Mouse (Mus musculus): ENCODE measurements around the gene 1700086D15Rik.
A peak's percentile ranks its signal among the peaks of the same experiment; 100 is the strongest.

1700086D15Rik gene

DNA sequence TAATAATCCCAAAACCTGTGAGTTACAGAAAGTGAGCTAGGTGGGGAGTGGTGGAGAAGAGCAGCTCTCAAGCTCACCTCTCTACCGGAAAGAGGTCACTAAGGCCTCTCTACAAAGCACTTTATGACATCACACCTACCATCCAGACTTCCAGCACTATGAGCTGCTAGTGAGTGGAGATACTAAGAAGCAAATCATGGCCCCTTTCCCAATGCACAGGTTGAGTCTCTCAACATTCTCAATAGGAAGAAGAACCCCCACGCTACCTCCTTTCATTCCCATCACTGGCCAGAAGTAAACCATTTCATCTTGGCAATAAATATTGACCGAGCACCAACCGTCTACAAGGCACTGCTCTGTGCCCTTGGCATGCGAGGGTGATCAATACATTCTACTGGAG, at the start of gene 1700086D15Rik:
Gene 1700086D15Rik, minus strand, starts transcription at position 101 of the 400 bp plus-strand sequence.
- DNase-seq: no peak

DNA sequence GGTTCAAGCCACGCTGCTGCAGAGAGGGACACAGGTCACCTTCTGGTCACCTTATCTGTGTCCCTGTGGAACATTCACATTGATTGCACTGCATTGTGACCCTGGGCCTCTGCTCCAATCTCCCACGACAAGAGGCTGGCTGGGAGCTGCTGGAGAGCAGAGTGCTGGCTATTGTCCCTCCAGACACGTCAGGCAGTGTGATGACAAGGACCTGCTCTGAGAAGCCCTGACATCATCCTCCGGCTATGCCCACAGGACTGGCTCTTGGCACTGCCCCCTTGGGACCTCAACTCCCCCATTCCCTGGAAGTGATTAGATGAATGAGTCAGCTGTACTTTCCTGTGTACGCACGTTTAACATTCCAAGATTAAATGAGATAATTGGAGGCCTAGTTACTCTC, 49.8 kb upstream of the 1700086D15Rik start:
- no peak for DNase-seq

GRCm38 (mm10) chr11:65205306-65205705, 45.6 kb upstream of the 1700086D15Rik start:
- DNase-seq: no peak

DNA sequence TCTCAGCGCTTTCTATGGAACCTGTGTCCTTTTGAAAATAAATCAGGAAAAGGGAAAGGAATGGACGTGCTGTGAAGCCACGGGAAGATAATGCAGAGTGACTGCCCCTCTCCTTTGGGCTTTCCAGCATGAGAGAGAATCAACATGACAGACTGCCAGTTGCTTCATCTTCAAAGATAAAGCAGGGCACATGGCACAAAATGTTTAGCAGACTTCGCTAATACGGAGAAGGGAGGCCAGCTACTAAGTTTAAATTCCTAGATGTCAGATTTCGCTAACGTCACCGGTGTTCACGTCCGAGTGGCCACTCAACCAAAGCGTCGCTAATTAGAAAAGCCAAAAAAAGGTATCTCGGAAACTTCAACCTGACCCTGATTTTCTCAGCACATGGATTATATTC, 45.0 kb upstream of the 1700086D15Rik start:
- DNase-seq: no peak

DNA sequence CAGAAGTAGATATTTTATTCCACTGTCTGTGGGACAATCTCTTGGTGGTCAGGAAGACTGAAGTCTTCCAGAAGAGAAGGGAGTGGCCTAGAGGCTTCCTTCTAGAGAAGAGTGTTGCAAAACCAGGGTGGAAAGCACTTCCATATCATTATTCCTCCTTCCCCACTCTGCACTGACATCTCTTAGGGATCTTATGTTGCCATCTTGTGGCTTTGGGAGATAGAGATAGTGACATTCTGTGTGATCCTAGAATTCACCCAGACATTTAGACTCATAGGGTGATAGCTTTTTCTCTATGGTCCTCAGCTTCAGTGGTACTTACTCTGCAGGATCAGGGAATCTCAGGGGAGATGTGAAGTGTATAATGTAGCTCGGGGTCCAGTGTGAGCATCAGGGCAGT, 43.3 kb upstream of the 1700086D15Rik start:
- DNase-seq: no peak

DNA sequence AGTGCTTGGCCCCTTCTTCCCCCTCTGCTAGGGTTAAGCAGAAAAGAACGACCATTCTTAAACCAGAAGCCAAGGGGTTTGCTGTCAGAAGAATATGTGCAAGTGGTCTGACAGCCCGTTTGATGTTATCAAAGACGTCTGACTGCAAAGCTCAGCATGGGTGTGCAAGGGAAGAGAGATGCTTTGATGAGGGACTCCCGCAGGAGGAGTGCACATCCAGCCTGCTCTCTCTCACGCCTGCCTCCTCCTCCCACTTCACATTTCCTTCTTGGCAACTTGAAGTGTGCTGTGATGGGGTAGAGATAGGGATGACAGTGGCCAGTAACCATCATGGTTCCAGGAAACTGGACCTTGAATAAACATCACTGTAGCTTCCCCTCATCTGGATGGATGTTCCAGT, 42.5 kb upstream of the 1700086D15Rik start:
- DNase-seq: no peak

GRCm38 (mm10) chr11:65198026-65198425, 38.3 kb upstream of the 1700086D15Rik start:
- no peak for DNase-seq

DNA sequence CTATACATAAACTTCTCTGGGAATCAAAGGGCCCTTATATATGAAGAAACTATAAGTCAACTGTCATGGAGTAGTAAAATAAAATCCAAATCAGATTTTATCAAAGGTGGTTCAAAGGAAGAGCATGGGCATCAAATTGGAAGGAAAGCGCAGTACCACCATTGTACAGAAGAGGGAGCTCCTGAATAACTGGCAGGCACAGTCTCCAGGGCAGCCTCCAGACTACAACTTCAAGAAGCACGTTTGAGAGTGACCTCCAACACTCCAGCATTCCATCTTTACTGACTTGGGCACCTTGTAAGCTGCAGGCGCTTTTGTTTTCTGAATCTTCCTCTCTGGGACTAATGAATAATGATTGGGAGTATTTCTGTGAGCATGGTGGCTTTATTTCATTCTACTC, 37.6 kb upstream of the 1700086D15Rik start:
- DNase-seq: peak; percentile 74

- DNase-seq: no peak
These were observed 27.3 kb upstream of the 1700086D15Rik start for GRCm38 (mm10) chr11:65186974-65187373.

GRCm38 (mm10) chr11:65185114-65185513, 25.4 kb upstream of the 1700086D15Rik start:
- DNase-seq: no peak

DNA sequence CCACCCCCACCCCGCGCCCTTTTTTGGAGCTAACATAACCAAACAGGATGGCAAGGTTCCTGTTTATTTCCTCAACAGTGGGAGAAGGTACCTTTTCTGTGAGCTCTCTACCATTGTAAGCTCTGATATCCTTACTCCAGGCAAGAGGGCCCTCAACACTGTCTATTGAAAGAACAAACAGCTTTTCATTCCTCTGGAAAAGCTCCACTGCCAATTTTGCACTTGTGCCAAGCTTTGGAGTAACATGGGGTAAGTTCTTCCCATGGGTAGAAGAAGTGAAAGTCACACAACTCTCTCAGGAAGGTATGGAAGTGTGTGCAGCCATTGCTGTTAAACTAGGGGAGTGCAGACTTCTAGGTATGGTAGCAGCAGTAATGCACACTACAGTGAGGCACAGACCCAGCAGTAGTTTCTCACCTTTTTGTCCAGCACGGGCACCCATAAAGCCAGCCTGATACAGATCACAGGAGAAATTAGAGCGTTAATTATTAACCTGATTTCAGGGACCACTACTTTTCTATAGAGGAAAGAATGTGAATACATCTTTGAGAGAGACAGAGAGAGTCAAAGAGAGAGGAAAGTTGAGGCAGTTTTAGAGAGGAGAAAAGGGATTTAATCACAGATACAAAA, 10.5 kb upstream of the 1700086D15Rik start:
- no peak for DNase-seq

GRCm38 (mm10) chr11:65162767-65163120, 3.1 kb upstream of the 1700086D15Rik start, which contains the start of gene Arhgap44:
Gene Arhgap44 (minus strand): TSS chr11:65162961.
- DNase-seq: peak; percentile 84

DNA sequence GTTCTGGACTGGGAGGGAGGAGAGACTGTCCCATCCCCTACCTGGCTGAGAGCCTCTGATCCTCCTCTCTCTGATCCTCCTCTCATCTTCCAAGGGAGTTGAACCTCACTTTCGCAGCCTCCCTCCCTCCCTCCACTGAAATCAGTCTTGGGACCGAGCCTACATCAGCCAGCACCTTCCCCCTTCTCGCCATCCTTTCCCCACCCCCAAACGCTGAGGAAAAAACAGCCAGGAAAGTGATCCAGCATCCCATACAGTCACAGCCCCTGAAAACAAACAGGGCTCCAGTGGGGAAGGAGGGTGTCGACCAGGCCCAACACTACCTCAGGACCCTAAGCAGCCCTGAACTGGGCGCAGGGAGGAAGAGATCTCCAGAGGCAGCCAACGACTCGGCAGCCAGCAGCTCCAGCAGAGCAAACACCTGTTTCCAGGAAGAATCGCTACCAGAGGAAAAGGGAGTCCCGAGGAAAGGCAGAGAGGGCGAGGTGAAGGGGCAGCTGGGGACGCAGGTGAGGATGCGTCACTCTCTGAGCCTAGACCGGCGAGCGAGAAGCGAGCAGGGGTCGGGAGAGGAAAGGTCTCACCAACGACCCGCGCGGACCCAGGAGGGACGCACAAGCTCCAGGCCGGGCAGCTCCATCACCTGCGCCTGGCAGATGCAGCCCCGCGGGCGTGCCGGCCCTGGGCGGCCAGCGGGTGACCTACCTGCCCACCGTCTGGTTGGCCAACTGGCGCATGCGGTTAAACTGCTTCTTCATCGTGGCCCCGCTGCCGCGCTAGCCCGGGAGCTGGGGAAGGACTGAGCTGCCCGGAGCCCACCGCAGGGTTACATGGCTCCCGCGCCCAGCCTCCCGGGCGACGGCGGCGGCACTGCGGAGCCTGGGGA, 2.4 kb upstream of the 1700086D15Rik start:
- DNase-seq: peak; percentile 38

DNA sequence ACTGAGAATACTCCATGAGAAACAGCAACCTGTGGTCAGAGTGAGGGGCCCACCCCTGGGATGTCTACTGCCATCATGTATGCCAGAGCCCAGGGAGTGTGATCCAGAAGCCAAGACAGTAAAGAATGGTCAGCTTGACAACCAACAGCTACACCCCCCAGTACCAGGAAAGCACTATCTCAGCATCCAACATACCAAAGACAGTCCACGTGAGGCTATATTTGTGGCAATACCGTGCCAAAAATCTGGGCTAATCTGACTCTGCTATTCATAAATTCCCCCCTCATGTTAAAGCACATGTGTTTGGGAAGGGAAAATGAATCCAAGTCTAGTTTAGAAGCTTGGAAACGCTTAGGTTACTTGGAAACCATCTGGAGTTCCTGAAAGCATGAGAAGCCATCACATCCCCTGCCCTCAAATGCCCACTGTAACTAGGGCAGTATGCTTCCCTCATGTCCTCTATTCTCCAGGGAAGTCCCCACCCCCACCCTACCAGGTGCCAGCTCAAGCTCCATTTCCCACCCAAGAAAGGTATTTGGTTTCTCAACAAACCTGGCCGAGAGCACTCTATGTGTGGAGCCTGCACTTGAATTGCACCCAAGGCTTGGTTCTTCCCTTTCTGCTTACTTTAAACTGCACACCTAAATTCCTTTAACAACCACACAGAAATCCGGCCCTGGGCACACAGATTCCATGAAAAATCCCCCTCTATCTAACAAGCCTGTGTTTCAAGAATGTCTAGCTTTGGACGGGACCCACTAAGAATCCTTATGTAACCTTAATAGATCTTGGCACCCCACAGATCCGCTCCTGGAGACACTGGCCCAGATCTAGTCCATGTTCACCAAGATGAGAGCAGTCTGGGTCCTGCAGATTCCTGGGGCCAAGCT, 1.5 kb upstream of the 1700086D15Rik start:
- DNase-seq: no peak

DNA sequence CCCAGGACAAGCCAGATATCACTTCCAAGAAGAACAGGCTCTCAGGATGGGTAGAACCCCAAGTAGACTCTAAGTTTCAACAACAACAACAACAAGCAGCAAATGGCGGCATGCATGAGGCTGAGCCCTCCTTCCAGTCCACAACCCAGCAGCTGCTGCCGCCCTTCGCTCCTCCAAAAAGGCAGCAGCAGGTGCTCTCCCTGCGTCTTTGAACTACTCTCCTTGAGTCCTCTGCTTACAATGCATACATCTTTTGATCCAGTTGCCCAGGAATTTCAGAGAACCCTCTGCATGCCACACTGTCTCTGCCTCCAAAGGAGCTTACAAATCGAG, 1.1 kb downstream of the 1700086D15Rik start:
- DNase-seq: no peak

GRCm38 (mm10) chr11:65157966-65158657, 1.6 kb downstream of the 1700086D15Rik start:
- DNase-seq: peak; percentile 63

- DNase-seq: no peak
These were observed 6.7 kb downstream of the 1700086D15Rik start for GRCm38 (mm10) chr11:65153006-65153405.

DNA sequence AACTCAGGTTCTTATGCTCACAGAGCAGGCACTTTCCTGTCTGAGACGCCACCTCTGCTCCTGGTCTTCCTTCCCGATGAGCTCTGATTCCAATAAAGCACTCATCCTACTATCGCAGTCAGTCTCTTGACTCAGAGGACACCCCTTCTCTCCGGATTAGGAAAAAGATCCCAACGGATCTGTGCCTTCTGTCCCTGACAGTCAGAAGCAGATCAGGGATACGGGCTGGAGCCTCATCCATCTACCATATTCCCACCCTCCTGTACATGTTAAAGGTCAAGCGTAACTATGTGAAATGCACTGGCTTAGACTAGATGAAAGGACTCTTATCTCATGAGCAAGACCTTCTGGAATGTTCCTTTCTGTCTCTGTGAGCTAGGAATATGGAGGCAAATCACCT, 11.2 kb downstream of the 1700086D15Rik start:
- DNase-seq: no peak

DNA sequence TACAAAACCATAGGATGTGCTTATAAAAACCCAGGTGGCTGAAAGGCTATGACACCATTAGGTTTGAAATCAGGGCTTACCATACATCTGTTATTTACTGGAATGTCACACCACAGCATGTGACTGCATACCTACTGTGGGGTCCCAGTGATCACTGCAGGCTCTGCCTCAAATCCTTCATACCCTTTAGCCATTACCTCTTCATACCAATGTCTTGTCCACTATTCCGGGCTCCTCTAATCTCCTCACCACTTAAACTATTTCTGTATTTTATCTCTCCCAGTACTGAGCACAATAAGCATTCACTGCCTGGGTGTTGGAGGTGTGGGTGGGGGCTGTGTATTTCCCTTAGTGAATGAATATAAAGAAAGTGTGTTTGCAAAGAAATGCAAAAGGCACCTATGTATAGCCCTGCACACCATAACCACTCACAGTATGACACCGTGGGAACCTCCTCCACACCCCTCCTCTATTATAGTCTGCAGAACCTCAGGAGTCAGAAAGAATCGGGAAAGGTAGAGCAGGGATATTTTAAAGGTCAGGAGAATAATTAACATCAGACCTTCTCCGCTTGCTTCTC, 16.8 kb downstream of the 1700086D15Rik start:
- no peak for DNase-seq

- DNase-seq: no peak
These were observed 20.7 kb downstream of the 1700086D15Rik start for GRCm38 (mm10) chr11:65139030-65139429.

DNA sequence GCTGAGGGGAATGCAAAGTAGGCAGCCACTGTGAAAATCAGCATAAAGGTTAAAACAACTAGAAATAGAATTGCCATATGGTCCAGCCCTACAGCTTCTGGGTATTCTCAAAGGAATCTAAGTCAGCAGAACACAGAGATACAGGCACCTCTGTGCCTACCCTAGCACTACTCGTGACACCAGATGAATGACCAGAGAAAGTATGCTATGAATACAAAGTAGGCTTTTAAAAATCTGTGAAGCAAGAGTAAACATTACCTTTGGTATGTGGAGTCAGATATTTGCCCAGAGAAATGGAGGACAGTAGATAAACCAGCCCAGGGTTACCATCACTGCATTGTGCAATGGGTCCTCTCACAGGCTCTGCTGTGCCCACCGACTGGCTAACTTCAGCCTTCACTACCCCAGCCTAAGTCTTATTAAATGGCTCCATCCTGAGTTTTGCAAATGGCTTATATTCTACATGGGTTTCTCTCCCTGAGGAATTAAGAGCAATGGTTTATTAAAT, 22.5 kb downstream of the 1700086D15Rik start:
- no peak for DNase-seq

- peak; percentile 76 for DNase-seq
These were observed 24.4 kb downstream of the 1700086D15Rik start for GRCm38 (mm10) chr11:65135251-65135739.
